Mouse (Mus musculus) cerebellum, adult 2 months (tissue): ENCODE results near the gene Plcxd3. TPM values are rescaled to one million over a fixed set of nuclear protein-coding genes. Genes with fewer than 3 reads are reported as not detected.

Experiments used
- DNase-seq, 2 experiments: peaks; one replicate each; pipeline ENCODE4 v3.0.0; 2021
- H3K27ac ChIP-seq: fragments of 200-500 bp; 2 replicates; pipeline ENCODE4 v1.5.1; 2012; ENCODE audit warnings: low read length, control low read depth, inconsistent platforms; ENCODE audit not compliant: insufficient read depth
- H3K27me3 ChIP-seq: fragments of 200-500 bp; 2 replicates; pipeline ENCODE4 v1.6.1; 2012; ENCODE audit warnings: inconsistent platforms, mild to moderate bottlenecking, low read length, moderate library complexity; ENCODE audit not compliant: control insufficient read depth, insufficient read depth
- H3K4me1 ChIP-seq: fragments of 200-500 bp; 2 replicates; pipeline ENCODE4 v1.6.1; 2011; ENCODE audit warnings: low read length; ENCODE audit not compliant: control insufficient read depth, insufficient read depth
- H3K4me3 ChIP-seq: fragments of 200-500 bp; replicated peaks from 2 replicates; pipeline ENCODE3; 2011; ENCODE audit warnings: mild to moderate bottlenecking, low read depth, low read length, control low read depth; ENCODE audit not compliant: insufficient read depth
- CTCF ChIP-seq: fragments of 200-500 bp; IDR thresholded peaks from 2 replicates; pipeline ENCODE4 v1.5.1; 2011; ENCODE audit warnings: low read depth, mild to moderate bottlenecking, control low read depth, low read length, moderate library complexity, borderline replicate concordance; ENCODE audit not compliant: insufficient read depth
- POLR2A ChIP-seq: fragments of 200-500 bp; IDR thresholded peaks from 2 replicates; pipeline ENCODE4 v1.6.1; 2011; ENCODE audit warnings: low read length, control low read depth, borderline replicate concordance; ENCODE audit not compliant: insufficient read depth
- WGBS: fragments of 180-500 bp; shearing (Covaris S2); methylation state at CpG from one replicate; pipeline ENCODE4 v1.1.7; 2018; 5-methylcytosine and 5-hydroxymethylcytosine counted together
- polyA plus RNA-seq: library from polyadenylated mRNA; depleted of rRNA; stranded (reverse); fragments of >200 nt; gene quantifications from 2 replicates; pipeline ENCODE4 v1.2.3, GENCODE M21; 2012; rRNA removed

Plcxd3 gene
- 13.2 and 16.9 TPM in 2 replicates for polyA plus RNA-seq

DNA sequence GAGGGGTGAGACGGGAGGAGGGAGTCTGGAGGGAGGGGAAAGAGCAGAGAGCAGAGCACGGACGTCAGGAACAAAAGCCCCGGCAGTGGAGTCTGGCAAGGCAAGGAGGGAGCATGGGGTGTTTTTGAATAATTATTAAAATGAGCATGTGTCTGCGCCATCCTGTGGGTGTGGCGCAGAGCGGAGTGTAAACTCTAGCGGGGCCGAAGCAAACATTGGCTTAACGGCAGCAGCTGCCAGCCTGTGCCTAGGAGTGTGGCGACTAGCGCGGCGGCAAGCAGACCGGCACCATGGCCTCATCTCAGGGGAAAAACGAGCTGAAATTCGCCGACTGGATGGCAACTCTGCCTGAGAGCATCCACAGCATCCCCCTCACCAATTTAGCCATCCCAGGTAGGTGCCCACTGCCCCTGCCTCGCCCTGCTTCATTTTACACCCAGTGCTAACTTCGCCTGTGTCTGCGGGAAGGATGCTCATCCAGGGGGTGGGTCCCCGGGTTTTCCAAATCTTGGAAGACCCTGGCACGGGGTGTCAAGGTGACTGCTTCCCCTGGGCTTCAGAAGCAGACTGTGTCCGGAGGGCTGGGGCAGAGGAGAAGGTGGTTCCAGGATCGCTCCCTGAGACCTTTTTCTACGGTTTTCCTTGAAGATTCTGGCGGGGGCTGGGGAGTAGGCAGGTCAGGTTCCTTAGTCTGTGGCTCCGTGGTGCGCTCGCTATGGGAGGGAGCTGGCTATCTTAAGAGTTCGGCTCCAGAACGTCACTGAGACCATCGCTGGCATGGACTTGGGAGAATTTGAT is at the start of gene Plcxd3:
Plcxd3 (plus strand) TSS at position 69 of the 798 bp plus-strand sequence.
- H3K4me3 ChIP-seq: peak within 1 kb of the TSS; percentile 97
- H3K27ac ChIP-seq: peak within 1 kb of the TSS; percentile 94
- no peaks in the 10 kb centered on the region for H3K27me3 ChIP-seq
- WGBS: under 1% methylated on average over 33 of the region's 33 CpGs
- peak; percentile 85 to 91 for DNase-seq
- peaks cover 5% of the 10 kb centered on the region; the same call in 1 of the 2 replicates for H3K4me1 ChIP-seq
- TF ChIP-seq CTCF: peak; percentile 12; the same call in 1 of the 2 replicates
- peak; percentile 61; the same call in 1 of the 2 replicates for TF ChIP-seq POLR2A

- DNase-seq: no peak
- Histone ChIP-seq H3K27me3 (no peaks in the 10 kb centered on the region), H3K4me3 (no peak overlapping the region), H3K4me1 (no peaks in the 10 kb centered on the region), H3K27ac (no peak overlapping the region)
- WGBS: 88% methylated on average over 4 of the region's 4 CpGs
- TF ChIP-seq POLR2A: no peak
- no peak for TF ChIP-seq CTCF
Observed at GRCm38 (mm10) chr15:4331867-4332266, 43.4 kb upstream of the Plcxd3 start.

DNA sequence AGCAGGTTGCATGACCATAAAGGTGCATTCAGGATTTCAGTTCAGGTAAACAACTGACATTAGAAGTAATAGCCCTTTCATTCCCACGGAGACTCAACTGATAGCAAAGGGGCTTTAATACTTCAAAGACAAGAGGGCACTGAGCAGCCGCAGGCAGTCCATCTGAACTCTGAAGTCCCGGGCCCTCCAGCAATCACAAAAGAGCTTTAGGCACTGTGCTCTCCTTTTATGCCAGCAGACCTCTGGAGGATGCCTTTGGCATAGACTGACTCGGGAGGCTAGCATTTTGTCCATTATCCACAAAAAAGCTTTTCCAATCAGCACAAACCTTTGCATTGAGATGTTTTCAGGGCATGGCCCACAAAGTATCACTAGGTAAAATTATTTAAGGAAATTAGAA is 33.7 kb upstream of the Plcxd3 start:
- Histone ChIP-seq H3K4me1 (no peaks in the 10 kb centered on the region), H3K27ac (no peak overlapping the region), H3K27me3 (no peaks in the 10 kb centered on the region), H3K4me3 (no peak overlapping the region)
- WGBS: 19% methylated on average over 4 of the region's 4 CpGs
- no peak for DNase-seq
- TF ChIP-seq POLR2A: no peak
- TF ChIP-seq CTCF: no peak

GRCm38 (mm10) chr15:4348816-4349553 is 26.3 kb upstream of the Plcxd3 start:
- Histone ChIP-seq H3K4me1 (no peaks in the 10 kb centered on the region), H3K4me3 (no peak overlapping the region), H3K27me3 (no peaks in the 10 kb centered on the region; the same call in 1 of the 2 replicates), H3K27ac (no peak overlapping the region)
- WGBS: 25% methylated on average over 7 of the region's 7 CpGs
- TF ChIP-seq CTCF (no peak), POLR2A (no peak)
- DNase-seq: no peak

- Histone ChIP-seq H3K4me3 (no peak overlapping the region), H3K4me1 (0 out of 2 replicates have a peak, but pooled peaks cover 3% of the 10 kb centered on the region), H3K27me3 (no peaks in the 10 kb centered on the region; the same call in 1 of the 2 replicates), H3K27ac (no peak overlapping the region)
- TF ChIP-seq CTCF (no peak), POLR2A (no peak)
- DNase-seq: peak; percentile 79 to 90
- WGBS: 28% methylated on average over 11 of the region's 11 CpGs
Observed at GRCm38 (mm10) chr15:4356397-4356796, 18.9 kb upstream of the Plcxd3 start.

DNA sequence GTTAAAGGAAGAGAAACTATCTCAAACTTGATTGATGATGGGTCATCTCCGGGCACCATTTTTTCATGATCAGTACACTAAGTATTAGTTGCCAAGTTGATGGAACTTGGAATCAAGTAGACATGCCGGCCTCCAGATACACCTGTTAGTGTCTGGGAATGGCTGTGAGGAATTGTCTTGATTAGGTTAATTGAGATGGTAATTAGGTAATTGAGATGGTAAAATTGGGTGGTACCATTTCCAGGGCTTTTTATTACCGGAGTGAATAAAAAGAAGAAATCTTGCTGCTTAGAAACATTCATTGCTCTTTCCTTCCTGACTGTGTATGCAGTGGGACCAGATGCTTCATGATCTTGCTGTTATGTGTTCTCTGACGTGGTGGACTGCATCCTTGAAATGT is 17.6 kb upstream of the Plcxd3 start:
- Histone ChIP-seq H3K4me1 (0 out of 2 replicates have a peak, but pooled peaks cover 3% of the 10 kb centered on the region), H3K4me3 (no peak overlapping the region), H3K27me3 (no peaks in the 10 kb centered on the region), H3K27ac (no peak overlapping the region)
- no peak for TF ChIP-seq POLR2A
- TF ChIP-seq CTCF: no peak
- DNase-seq: no peak
- WGBS: 96% methylated on average over 4 of the region's 4 CpGs

- TF ChIP-seq POLR2A: no peak
- TF ChIP-seq CTCF: no peak
- no peaks in the 10 kb centered on the region for H3K27me3 ChIP-seq
- WGBS: 90% methylated on average over 2 of the region's 2 CpGs
- H3K4me1 ChIP-seq: no peaks in the 10 kb centered on the region
- no peak for DNase-seq
- H3K27ac ChIP-seq: no peak overlapping the region
- no peak overlapping the region for H3K4me3 ChIP-seq
Observed at GRCm38 (mm10) chr15:4367801-4368200, 7.5 kb upstream of the Plcxd3 start.
